Mouse (Mus musculus): Measurements from ENCODE around the gene Cyth4.

Cyth4 gene

GRCm38 (mm10) chr15:78623426-78623825, 26.6 kb downstream of the Cyth4 start:
- peak; percentile 63 for DNase-seq (ENCODE audit: low spot score)

- peak; percentile 49 for DNase-seq (ENCODE audit: low spot score)
Measured at GRCm38 (mm10) chr15:78624431-78624950, 27.6 kb downstream of the Cyth4 start.

GRCm38 (mm10) chr15:78624961-78625360, 28.1 kb downstream of the Cyth4 start:
- no peak for DNase-seq (ENCODE audit: low spot score)

GRCm38 (mm10) chr15:78626285-78626684, 29.4 kb downstream of the Cyth4 start:
- no peak for DNase-seq (ENCODE audit: low spot score)

- no peak for DNase-seq (ENCODE audit: low spot score)
Measured at GRCm38 (mm10) chr15:78632387-78632786, 35.5 kb downstream of the Cyth4 start.

- DNase-seq (ENCODE audit: low spot score) = no peak
Measured at GRCm38 (mm10) chr15:78633413-78633812, 36.6 kb downstream of the Cyth4 start.

- DNase-seq (ENCODE audit: low spot score) = no peak
Measured at GRCm38 (mm10) chr15:78634095-78634737, 37.4 kb downstream of the Cyth4 start.

- DNase-seq (ENCODE audit: low spot score) = no peak
Measured at GRCm38 (mm10) chr15:78635231-78635630, 38.4 kb downstream of the Cyth4 start.

GRCm38 (mm10) chr15:78643633-78644032, 46.8 kb downstream of the Cyth4 start:
- DNase-seq (ENCODE audit: low spot score) = no peak

GRCm38 (mm10) chr15:78644606-78645005, 47.8 kb downstream of the Cyth4 start:
- no peak for DNase-seq (ENCODE audit: low spot score)

GRCm38 (mm10) chr15:78647746-78648145, 50.9 kb downstream of the Cyth4 start:
- no peak for DNase-seq (ENCODE audit: low spot score)

GRCm38 (mm10) chr15:78651169-78651568, 54.3 kb downstream of the Cyth4 start:
- DNase-seq (ENCODE audit: low spot score) = no peak

- no peak for DNase-seq (ENCODE audit: low spot score)
Measured at GRCm38 (mm10) chr15:78664268-78664667, 67.4 kb downstream of the Cyth4 start.

- DNase-seq (ENCODE audit: low spot score) = no peak
Measured at GRCm38 (mm10) chr15:78669221-78669871, 72.5 kb downstream of the Cyth4 start.

GRCm38 (mm10) chr15:78670341-78670740, 73.5 kb downstream of the Cyth4 start:
- DNase-seq (ENCODE audit: low spot score) = no peak

Data from ovary, postnatal 10 days (tissue).